ENCODE assay signal across 9 mouse cellular contexts in the genomic region with DNA sequence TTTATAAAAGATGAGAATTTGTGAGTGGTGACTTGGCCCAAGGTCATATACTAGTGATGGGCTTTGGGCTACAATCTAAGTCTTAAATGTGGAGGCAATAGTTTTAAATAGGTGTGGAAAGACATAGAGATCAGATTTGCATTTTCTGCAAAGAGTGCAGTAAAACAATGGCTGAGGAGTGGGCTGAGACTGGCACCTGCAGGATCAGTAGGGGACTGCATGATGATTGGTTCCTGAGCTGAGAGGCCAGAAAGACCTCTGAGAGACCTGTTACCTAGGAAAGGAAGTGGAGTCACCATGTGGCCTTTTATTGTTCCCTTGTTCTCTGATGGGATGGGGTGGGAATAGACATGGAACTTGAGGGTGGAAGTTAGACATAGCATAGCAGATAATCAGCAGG. TPM values are rescaled to one million over a fixed set of nuclear protein-coding genes. Genes with fewer than 3 reads are reported as not detected.
DNase-seq lines count a peak whose midpoint lies in the region; ATAC-seq and TF ChIP-seq lines count a peak whose summit lies in the region.
"Had no signal": no experiment of that assay in that cellular context is flagged by ENCODE, and none has a peak within 500 bp of the region (broad histone marks: within the 10 kb centered on the region; RNA-seq: fewer than 3 reads in every experiment).

No protein-coding gene starts in this region.

- H3K4me3 ChIP-seq in forebrain, postnatal 0 days (ENCODE audit: low read depth, low read length) = no peak overlapping the region
- no peak overlapping the region for H3K4me3 ChIP-seq in forebrain, embryonic 12.5 days (replicated peaks)
- no peak overlapping the region for H3K4me3 ChIP-seq in midbrain, embryonic 10.5 days
- H3K4me3 ChIP-seq in midbrain, embryonic 13.5 days (replicated peaks) = no peak overlapping the region
- H3K4me3 ChIP-seq: megakaryocyte, embryonic 14.5 days had no signal

- no peaks in the 10 kb centered on the region for H3K36me3 ChIP-seq in forebrain, postnatal 0 days (ENCODE audit: insufficient read depth)
- H3K36me3 ChIP-seq in forebrain, embryonic 12.5 days (replicated peaks) = no peaks in the 10 kb centered on the region; the same call in 1 of the 2 replicates
- peaks cover 23% of the 10 kb centered on the region for H3K36me3 ChIP-seq in midbrain, embryonic 10.5 days
- H3K36me3 ChIP-seq in midbrain, embryonic 13.5 days = peaks cover 6% of the 10 kb centered on the region; the same call in 1 of the 2 replicates

- H3K4me1 ChIP-seq in forebrain, postnatal 0 days (ENCODE audit: insufficient read depth) = no peaks in the 10 kb centered on the region
- no peaks in the 10 kb centered on the region for H3K4me1 ChIP-seq in forebrain, embryonic 12.5 days
- no peaks in the 10 kb centered on the region; the same call in 1 of the 2 replicates for H3K4me1 ChIP-seq in midbrain, embryonic 10.5 days
- 0 out of 2 replicates have a peak, but pooled peaks cover 1% of the 10 kb centered on the region for H3K4me1 ChIP-seq in midbrain, embryonic 13.5 days (replicated peaks)

- H3K27ac ChIP-seq in forebrain, postnatal 0 days (ENCODE audit: low read depth, low read length) = no peak overlapping the region
- H3K27ac ChIP-seq in forebrain, embryonic 12.5 days = no peak overlapping the region
- H3K27ac ChIP-seq in midbrain, embryonic 10.5 days (replicated peaks) = no peak overlapping the region
- H3K27ac ChIP-seq in midbrain, embryonic 13.5 days = no peak overlapping the region

- H3K9me3 ChIP-seq in forebrain, postnatal 0 days (ENCODE audit: low read length) = no peaks in the 10 kb centered on the region
- no peaks in the 10 kb centered on the region for H3K9me3 ChIP-seq in forebrain, embryonic 12.5 days
- peaks cover 10% of the 10 kb centered on the region for H3K9me3 ChIP-seq in midbrain, embryonic 10.5 days (replicated peaks)
- no peaks in the 10 kb centered on the region for H3K9me3 ChIP-seq in midbrain, embryonic 13.5 days

- no peak overlapping the region for H3K9ac ChIP-seq in forebrain, postnatal 0 days
- no peak overlapping the region for H3K9ac ChIP-seq in forebrain, embryonic 12.5 days
- H3K9ac ChIP-seq in midbrain, embryonic 13.5 days (replicated peaks) = no peak overlapping the region

- TF ChIP-seq CTCF in forebrain, postnatal 0 days (IDR thresholded peaks at IDR 0.05; ENCODE audit: low read depth) = peak; percentile 79

- ATAC-seq in forebrain, postnatal 0 days = no peak
- no peak for ATAC-seq in forebrain, embryonic 12.5 days (ENCODE audit: low FRiP score)
- ATAC-seq in midbrain, embryonic 13.5 days = no peak
- ATAC-seq in megakaryocyte progenitor cell, adult 5-6 weeks (replicated peaks; ENCODE audit: poor library complexity) = peak; percentile 30; the same call in 1 of the 2 replicates

- H3K27me3 ChIP-seq in forebrain, postnatal 0 days (ENCODE audit: insufficient read depth, low read length) = no peaks in the 10 kb centered on the region
- no peaks in the 10 kb centered on the region; the same call in none of the 2 replicates for H3K27me3 ChIP-seq in forebrain, embryonic 12.5 days
- H3K27me3 ChIP-seq in midbrain, embryonic 10.5 days (ENCODE audit: low read depth, poor library complexity, severe bottlenecking) = peaks cover 71% of the 10 kb centered on the region
- peaks cover 10% of the 10 kb centered on the region; the same call in 1 of the 2 replicates for H3K27me3 ChIP-seq in midbrain, embryonic 13.5 days

- DNase-seq in forebrain, postnatal 0 days = peak; percentile 47
- peak; percentile 12 for DNase-seq in midbrain, embryonic 10.5 days (ENCODE audit: low spot score)
- peak; percentile 34 for DNase-seq in cerebellum, adult 9-10 months
- DNase-seq in ovary, adult 18-20 months (ENCODE audit: low spot score) = no peak
- no peak for DNase-seq in c-Kit-positive CD71-positive TER-119-positive erythroid progenitor cells, embryonic 14.5 days (ENCODE audit: low spot score)

- H3K4me2 ChIP-seq in forebrain, postnatal 0 days (ENCODE audit: low read depth) = no peak overlapping the region; the same call in 1 of the 2 replicates
- H3K4me2 ChIP-seq in forebrain, embryonic 12.5 days = no peak overlapping the region
- H3K4me2 ChIP-seq in midbrain, embryonic 13.5 days (replicated peaks) = no peak overlapping the region

RNA-seq across cellular contexts. Expression of a gene that starts 4.0 kb away (rescaled TPM):
- total RNA-seq in forebrain, postnatal 0 days (2014; rRNA removed) = 96.6 and 123 TPM in 2 replicates
- 111 and 135 TPM in 2 replicates for polyA plus RNA-seq in forebrain, postnatal 0 days (2015; fragmentation: Nextera tagmentation; extraction: Ambion mirVana)
- 48.3 and 52.2 TPM in 2 replicates for polyA plus RNA-seq in forebrain, embryonic 12.5 days (2016; fragmentation: Nextera tagmentation; extraction: Ambion mirVana)
- polyA plus RNA-seq in midbrain, embryonic 10.5 days (2016; fragmentation: Nextera tagmentation; extraction: Ambion mirVana) = 30.7 and 32.0 TPM in 2 replicates
- 69.3 and 89.6 TPM in 2 replicates for polyA plus RNA-seq in midbrain, embryonic 13.5 days (2015; fragmentation: Nextera tagmentation; extraction: Ambion mirVana)
- 59.0 and 74.5 TPM in 2 replicates for total RNA-seq in megakaryocyte progenitor cell, adult 5-6 weeks (2015)
- 35.7 and 37.4 TPM in 2 replicates for total RNA-seq in megakaryocyte progenitor cell, adult 5-6 weeks (2017)

RNA-seq across cellular contexts. Expression of a gene that starts 45.7 kb away (rescaled TPM):
- total RNA-seq in forebrain, postnatal 0 days (2014; rRNA removed) = 18.5 and 24.4 TPM in 2 replicates
- 73.9 and 81.3 TPM in 2 replicates for polyA plus RNA-seq in forebrain, postnatal 0 days (2015; fragmentation: Nextera tagmentation; extraction: Ambion mirVana)
- 79.5 and 83.9 TPM in 2 replicates for polyA plus RNA-seq in forebrain, embryonic 12.5 days (2016; fragmentation: Nextera tagmentation; extraction: Ambion mirVana)
- polyA plus RNA-seq in midbrain, embryonic 10.5 days (2016; fragmentation: Nextera tagmentation; extraction: Ambion mirVana) = 62.6 and 64.4 TPM in 2 replicates
- 53.1 and 56.7 TPM in 2 replicates for polyA plus RNA-seq in midbrain, embryonic 13.5 days (2015; fragmentation: Nextera tagmentation; extraction: Ambion mirVana)
- 28.1 and 31.8 TPM in 2 replicates for total RNA-seq in megakaryocyte progenitor cell, adult 5-6 weeks (2015)
- total RNA-seq in megakaryocyte progenitor cell, adult 5-6 weeks (2017) = 35.2 and 76.8 TPM in 2 replicates

Comparison
In these comparisons a context has a peak if more than half of its experiments do, and no peak if none do; other contexts are left out.
1. DNase-seq: peak in forebrain, postnatal 0 days (single experiment), midbrain, embryonic 10.5 days (single experiment) and cerebellum, adult 9-10 months (single experiment); none in ovary, adult 18-20 months (single experiment) and c-Kit-positive CD71-positive TER-119-positive erythroid progenitor cells, embryonic 14.5 days (single experiment).